Mouse (Mus musculus) layer of hippocampus, postnatal 36 days (tissue): Measurements from ENCODE around the gene Tmem145. TPM values are rescaled to one million over a fixed set of nuclear protein-coding genes. Genes with fewer than 3 reads are reported as not detected.

ENCODE experiments used
- DNase-seq, 2 experiments: peaks; one replicate each; pipeline ENCODE4 v3.0.0; 2022
- total RNA-seq, 2 experiments: library from RNA; stranded (reverse); gene quantifications; 2 replicates each; pipeline ENCODE4 v1.2.3; 2021

Gene Tmem145
- total RNA-seq, 2 experiments from 2014 or later, result 24.5 to 26.0 TPM

DNA sequence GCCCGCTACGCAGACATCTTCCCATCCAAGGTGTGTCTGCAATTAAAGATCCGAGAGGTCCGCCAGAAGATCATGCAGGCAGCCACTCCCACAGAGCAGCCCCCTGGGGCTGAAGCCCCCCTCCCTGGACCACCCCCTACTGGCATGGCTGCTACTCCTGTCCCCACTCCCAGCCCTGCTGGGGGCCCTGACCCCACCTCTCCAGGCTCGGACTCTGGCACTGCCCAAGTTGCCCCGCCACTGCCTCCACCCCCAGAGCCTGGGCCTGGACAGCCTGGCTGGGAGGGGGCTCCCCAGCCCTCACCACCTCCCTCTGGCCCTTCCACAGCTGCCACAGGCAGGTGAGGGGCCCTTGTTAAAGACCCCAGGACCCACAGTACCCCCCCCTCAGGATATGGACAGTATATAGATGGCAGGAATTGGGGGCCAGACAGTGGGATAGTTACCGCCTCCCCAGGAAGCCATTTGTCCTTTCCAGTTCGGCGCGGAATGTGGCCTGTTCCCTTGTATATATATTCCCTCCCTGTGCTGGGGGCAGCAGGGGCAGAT, 12.6 kb upstream of the Tmem145 start:
- DNase-seq, result peak in 1 of 2 experiments; percentile 2

DNA sequence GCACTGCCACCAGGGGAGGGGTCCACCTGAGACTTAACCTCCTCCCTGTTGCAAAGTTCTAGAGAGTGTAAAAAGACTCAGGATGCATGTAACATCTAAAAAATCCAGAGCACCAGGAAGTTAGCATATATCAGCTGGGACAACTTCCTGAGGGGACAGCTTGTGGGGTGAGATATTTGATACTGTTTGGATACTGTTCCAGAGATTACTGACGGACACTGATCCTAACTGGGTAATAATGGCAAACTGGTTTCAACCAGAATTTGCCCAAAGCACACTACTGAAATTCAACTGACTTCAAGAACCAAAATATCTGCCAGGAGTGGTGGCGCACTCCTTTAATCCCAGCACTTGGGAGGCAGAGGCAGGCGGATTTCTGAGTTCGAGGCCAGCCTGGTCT, 11.4 kb upstream of the Tmem145 start:
- no peak for DNase-seq

DNA sequence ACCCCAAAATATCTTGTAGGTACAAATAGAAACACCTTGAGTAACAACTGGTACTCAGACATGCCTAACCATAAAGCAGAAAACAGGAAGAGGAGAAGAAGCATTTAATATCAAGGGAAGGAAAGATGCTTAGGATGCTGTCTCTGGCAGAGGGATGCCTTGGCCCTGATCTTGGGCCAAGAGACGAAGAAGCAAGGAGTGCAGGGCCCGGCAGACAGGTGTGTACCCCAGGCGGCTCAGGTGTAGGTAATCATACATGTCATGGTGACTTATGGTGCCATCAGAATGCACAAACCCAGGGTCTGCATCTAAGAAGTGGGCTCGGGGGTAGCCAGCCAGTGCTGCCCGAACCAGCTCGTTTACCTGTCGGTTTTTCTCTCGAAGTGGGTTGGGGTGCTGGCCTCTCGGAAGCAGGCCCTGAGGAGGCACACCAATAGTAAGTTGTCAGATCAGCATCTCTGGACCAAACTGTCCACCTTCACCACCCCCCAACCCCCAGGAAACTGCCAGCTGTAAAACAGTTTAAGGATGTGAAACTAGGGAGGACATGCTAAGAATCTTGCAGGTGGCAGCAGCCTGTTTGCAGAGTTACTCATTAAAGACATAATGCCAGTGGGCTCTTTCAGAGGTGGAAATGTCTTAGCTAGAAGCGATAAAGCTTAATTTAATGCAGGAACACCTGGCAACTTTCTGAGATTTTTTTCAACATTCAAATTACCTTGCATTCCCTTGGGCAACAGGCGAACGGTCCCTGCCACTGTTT, 10.8 kb upstream of the Tmem145 start:
- peak in 1 of 2 experiments; percentile 1 for DNase-seq

DNA sequence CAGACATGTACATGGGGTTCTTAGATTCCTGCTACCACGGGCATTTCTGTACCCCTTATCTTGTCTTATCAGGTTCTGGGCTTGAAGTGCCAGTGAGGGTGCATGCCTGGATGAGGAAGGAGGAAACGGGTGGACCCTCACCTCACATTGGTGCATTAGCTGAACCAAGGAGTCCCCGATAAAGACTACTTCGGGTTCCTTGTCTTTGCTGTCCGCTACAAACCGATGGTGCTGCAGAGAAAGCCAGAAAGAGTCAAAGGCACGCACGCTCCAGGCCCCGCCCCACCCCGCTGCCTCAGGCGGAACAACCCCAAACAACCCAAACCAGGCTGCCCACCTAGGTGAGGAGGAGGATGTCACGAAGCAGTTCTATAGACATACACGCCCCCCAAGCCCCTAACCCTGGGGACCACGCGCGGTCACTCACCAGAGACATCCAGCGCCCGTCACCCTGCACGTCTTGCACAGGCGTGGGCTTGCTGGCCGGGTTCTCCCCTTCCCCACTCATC, 8.9 kb upstream of the Tmem145 start:
- DNase-seq, result no peak

DNA sequence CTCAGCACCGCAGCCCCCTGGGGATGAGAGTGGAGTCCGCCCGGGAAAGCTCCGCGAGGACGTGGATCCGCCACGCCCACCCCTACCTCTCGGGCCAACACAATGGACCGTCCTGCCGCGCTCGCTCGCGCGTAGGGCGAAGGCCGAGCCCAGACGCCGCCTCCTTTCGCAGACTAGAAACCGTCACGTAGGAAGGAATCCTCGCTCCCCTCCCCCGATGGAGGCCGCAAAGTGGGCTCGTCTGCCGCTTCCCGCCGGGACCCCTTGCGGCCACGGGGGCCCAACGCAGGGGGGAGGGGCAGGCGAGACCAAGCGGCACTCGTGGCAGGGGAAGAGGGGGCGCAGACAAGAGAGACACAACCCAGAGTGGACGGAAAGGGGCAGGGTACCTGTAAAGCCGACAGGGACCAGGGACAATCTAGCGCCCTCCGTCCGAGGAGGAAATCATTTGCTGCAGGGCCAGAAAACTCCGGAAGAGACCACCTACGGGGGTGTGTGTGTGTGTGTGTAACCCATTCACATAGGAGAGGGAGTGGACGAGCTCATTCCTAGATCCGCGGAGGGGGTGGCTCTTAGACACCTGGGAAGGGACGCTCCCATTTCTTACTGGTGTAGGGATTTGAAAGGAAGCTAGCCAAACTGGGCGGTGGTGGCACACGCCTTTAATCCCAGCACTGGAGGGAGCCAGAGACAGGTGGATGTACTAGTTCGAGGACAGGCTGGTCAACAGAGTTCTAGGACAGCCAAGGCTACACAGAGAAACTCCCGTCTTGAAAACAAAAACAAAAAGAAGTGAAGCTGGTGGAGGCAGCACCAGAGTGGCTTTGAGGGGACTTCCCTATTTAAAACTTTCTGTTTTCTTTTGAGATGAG, 8.2 kb upstream of the Tmem145 start, which contains the start of gene Pafah1b3:
Gene Pafah1b3 (minus strand): TSS at position 533 of the 872 bp plus-strand sequence.
- peak; percentile 72 to 74 for DNase-seq

DNA sequence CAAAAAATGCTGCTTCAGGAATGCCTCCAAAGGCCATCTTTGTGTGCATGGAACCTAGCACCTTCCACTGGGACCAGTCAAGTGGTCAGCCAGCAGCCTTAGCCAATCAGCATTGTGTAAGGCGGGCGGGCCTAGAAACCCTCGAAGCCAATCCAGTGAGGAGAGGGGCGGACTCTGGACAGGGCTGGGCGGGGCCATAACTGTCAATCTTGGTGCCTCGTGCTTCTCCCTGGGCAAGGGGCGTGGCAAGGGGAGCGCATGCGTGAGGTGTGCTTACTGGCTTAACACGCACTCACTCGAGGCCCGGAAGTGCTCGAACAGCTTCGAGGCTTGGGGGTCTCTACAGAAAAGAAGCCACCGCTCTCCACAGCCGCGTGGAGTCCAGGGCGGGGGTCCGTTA, 4.8 kb upstream of the Tmem145 start, which contains the start of gene Prr19:
Gene Prr19 (plus strand): TSS at position 349 of the 400 bp plus-strand sequence.
- DNase-seq, result no peak

DNA sequence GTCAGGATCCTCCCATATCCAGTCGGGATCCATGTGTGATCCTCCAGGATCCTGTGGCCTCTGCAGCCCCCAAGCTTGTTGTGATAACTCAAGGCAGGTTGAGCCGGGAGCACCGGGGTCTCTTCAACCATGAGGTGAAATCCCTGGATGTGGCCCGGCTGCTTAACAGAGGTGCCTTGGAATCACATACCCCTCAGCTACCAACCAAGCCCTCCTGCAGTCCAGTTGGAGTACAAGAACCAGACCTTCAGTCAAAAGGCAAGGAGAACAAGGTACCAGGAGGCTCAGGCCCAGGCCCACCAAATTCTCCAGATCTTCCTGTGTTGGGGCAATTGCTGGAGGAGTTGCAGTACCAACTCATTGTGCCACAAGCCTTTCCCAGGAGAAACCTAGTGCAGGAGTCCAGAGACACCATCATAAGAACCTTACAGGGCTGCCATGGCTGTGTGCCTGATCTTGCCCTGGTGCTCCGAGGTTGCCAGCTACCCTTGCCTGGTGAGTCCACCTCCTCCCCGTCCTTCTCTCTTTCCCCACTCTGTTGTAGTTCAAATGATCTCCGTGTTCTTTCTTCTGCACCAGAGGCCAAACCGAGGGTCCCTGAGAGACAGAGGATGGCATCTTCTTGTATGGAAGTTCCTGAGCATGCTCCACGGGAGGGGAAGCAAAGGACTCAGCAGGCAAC, 2.8 kb upstream of the Tmem145 start:
- no peak for DNase-seq

DNA sequence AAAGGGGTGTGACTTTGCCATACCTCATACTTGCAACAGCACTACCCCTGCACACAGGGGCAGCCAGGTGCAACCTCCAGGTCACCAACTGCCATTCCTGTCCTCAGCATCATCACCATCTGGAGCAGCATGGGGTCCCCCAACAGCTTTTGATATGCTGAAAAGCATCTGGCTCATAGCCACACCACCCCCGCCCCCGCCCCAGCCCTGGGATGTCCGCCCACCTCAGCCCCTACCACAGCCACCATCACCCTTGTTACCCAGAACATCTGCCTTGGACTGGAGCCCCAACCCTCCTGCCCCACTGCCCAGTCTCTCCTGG, 2.3 kb upstream of the Tmem145 start:
- DNase-seq, result no peak

DNA sequence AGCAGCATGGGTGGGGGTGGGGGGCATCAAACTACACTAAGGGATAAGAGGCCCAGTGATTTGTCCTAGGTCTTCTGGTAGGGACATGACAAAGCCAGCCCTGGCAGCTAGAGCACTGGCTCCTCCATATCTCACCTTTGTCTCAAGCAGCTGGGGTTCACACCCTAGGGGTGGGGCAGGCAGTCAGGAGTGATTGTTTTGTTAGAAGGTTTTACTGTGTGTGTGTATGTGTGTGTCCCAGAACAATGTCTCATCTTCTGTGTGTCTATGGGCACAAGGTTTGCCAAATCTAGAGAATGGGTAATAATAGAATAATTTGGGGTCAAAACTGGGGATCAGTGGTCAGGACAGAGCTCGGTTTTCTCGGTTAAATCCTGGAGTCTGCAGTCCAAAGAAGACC, 425 bp upstream of the Tmem145 start:
- no peak for DNase-seq

DNA sequence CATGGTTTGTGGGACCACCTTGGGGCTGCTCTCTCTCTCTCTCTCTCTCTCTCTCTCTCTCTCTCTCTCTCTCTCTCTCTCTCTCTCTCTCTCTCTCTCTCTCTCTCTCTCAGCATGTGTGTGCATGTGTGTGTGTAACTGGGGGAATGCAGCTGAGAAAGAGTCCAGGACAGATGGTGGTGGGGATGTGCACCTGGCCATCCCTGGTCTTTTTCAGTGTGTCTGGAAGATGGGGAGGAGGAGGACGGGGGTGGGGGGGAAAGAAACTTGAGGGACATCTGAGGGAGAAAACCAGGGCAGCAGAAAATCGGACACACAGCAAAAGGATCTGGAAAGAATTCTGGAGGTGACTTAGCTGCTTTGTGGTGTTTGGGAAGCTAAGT, 699 bp downstream of the Tmem145 start:
- DNase-seq, result no peak

DNA sequence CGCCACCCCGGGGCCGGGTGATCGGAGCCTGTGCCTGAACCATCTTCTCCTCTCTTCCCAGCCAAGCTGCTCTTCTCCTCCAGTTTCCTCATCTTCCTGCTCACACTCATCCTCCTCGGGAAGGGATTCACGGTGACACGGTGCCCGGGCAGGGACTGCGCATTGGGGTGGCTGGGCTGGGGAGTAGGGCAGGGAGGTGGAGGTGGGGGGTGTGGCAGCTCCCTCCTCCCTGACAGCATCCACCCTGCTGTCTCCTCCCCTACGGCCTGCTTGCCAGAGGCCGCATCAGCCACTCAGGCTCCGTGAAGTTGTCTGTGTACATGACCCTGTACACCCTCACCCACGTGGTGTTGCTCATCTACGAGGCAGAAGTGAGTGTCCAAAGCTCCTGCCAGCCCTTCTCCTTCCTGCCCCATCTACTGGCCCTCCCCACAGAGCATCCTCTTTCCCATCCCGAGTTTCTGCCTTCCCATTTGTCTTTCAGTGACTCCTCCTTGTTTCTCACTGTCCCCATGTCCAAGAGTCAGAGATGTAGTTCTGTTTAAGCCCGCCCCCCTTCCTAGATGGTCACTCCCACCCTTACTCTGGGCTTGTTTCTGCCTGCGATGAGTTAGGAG, 2.9 kb downstream of the Tmem145 start:
- no peak for DNase-seq

DNA sequence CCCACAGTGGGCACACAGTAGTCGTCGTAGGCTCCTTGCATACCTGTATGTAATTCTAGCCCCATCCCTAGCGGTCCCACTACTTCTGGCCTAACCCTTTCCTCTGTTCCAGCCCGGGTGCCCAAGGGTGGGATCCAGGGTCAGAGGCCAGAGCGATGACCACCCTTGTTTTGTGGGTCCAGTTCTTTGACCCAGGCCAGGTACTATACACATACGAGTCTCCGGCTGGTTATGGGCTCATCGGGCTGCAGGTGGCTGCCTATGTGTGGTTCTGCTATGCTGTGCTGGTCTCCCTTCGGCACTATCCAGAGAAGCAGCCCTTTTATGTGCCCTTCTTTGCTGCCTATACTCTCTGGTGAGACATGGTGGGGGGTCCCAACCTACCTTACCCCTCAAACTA, 3.5 kb downstream of the Tmem145 start:
- DNase-seq, result no peak

DNA sequence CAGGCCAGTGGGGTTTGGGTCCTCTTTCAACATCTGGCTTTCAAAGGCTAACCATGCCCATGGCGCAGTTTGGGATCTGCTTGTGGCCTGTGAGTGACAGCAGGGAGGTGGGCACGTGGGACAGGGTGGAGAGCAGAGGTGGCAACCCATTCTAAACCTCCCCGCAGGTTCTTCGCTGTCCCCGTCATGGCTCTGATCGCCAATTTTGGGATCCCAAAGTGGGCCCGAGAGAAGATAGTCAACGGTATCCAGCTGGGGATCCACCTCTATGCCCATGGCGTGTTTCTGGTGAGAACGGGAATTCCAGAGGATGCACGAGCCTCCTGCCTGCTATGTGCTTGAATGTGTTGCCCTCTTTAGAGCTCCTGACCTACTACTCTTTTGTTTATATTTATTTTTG, 5.3 kb downstream of the Tmem145 start:
- DNase-seq, result no peak

DNA sequence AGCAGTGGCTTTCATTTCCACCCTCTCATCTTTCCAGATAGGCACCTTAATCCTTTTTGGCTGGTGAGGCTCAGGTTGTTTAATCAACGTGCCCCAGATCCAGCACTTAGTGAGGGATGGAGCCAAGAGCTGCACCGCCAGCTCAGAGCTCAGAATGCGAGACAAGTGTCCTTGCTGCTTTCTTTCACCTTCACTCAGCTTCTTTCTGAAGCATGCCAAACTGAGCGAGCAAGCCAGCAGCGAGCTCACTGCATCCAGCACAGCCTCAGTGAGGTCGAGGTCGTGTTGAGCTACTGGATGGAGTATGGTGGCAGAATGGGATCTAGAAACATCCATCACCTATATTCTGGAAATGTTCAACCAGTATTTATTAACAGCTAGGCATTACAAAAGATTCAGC, 7.4 kb downstream of the Tmem145 start:
- no peak for DNase-seq

DNA sequence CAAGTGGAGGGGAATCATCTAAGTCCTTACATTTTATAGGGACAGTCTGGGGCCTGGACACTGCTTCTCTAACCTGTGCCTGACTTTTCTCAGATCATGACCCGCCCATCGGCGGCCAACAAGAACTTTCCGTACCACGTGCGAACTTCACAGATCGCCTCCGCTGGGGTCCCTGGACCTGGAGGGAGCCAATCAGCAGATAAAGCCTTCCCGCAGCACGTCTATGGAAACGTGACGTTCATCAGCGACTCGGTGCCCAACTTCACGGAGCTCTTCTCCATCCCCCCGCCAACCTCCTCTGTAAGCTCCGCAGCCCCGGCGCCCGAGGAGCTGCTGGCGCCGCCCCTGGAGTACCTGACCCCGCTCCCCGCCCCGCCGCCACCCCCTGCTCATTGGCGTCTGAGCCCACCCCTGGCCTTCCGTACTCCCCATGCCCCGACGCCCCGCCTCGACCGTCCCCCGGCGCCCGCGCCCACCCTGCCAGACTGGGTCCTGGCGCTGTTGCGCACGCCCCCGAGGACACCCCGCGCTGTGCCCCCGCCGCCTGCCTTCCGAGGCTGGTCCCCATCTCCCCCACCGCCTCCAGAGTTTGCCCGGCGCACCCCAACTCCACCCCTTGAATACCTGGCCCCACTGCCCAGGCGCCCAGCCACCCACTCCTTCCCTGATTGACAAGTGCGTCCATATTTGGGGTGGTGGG, 8.8 kb downstream of the Tmem145 start:
- no peak for DNase-seq

DNA sequence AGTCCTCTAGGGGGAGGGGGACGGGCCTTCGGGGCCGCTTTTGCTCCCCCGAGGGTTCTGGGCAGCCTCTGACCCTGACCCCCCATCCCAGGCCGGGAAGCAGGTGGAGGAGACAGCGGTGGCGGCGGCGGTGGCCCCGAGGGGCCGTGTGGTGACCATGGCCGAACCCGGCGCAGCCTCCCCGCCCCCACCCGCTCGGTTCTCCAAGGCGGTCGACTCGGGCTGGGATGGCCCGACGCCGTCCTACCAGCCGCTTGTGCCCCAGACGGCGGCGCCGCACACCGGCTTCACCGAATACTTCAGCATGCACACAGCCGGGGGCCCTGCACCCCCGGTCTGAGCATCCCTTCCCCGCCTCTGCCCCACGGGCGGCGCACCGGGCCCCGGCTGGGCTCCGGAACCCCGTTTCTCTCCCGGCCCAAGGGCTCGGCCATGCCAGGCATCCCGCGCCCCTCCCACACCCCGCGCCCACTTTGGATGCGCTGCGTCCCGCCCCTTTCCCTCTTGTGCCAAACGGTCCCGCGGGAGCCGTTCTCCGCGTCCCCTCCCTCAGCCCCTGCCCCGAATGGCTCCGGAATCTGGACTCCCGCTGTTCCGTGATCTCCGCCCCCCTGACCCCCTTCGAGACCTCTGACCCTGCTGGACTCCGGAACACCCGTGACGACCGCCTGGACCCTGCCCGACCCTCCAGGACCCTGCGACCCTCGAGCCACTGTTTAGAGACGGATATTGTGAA, 9.6 kb downstream of the Tmem145 start:
- DNase-seq, result no peak

DNA sequence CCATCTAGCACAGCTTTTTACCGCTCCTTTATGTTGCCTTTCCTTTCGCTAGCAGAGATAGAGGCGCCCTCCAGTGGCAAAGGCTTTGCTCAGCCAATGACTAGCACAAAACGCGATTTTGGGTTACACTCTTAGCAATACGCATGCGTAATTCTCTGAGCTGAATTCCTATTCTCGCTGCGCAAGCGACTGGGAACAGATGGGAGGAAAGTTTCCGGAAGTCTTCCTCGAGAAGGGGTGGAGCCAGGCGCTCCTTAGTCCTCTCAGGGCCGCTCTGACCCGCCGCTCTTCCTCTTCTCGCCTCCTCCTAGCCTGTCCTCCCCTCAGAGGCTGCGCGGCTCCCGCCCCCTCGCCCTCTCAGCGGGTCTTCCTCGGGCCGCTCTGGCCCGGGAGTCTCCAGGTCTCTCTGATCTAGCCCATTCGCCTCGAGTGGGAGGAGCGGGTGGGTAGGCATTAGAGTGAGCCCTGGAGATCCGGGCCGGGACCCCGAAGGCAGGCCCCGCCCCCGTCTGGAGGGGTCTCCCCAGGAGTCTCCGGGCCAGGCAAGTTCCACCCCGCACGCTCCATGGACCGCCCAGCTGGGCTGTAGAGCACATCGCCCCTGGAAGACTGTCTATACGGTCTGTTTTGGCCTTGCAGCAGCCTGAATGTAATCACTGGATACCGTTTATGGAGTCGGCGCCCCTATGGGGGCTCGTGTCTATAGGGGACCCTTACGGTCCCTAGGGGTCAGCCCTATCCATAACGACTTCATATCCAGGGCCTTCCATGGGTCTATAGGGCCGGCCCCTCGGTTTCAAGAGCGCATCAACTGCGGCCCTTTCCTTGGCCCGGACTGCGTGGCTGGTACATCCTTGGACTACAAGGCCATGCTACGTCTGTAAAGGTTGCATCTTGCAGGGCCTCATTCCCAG, 10.9 kb downstream of the Tmem145 start, which contains the start of gene Megf8:
Gene Megf8 (plus strand): TSS at position 633 of the 914 bp plus-strand sequence.
- peak; percentile 91 to 94 for DNase-seq

DNA sequence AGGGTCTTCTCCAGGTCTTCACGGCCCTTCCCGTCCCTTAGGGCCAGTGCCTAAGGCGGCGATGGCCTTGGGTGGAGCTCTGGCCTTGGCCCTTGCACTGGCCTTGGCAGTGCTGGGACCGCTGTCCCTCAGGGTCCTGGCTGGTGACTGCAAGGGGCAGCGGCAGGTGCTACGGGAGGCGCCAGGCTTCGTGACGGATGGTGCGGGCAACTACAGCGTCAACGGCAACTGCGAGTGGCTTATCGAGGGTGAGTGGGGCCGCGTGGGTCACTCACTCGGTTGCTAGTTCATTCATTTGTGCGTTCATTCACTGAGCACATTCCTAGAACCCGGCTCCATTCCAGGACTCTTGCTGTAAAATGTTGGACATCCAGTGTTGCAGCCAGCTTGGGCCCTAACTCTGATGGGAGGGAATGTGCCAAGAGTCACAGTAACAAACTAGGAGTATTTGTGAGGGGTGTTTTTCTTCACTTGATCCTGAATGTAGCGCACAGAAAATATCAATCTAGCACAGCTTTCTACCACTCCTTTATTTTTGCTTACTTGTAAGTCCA, 11.6 kb downstream of the Tmem145 start:
- DNase-seq, result no peak

DNA sequence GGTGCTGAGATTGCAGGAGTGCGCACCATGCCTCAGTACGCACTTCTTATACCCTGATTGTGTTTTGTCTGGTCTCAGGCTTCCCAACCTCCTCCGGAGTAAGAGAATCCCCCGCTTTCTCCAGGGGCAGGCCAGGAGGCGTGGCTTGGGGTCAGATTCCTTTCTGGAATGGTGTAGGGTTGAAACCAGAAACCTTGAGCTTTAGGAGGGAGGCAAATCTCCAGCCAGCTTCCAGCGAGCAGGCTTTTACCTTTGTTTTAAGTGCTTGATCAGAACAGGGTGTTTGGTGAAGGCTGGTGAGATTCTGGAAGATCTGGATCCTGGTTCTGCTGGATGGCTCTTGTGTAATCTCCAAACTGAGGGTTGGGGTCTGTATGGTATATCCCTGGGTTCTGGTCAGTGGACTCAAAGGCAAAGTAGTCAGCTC, 16.2 kb downstream of the Tmem145 start:
- no peak for DNase-seq
